Mouse (Mus musculus): ENCODE data around the gene Ptch1. TPM values are rescaled to one million over a fixed set of nuclear protein-coding genes. Genes with fewer than 3 reads are reported as not detected.

Gene Ptch1
- total and polyA plus RNA-seq, 3 experiments: 11.9 to 56.7 (median 40.8) TPM

DNA sequence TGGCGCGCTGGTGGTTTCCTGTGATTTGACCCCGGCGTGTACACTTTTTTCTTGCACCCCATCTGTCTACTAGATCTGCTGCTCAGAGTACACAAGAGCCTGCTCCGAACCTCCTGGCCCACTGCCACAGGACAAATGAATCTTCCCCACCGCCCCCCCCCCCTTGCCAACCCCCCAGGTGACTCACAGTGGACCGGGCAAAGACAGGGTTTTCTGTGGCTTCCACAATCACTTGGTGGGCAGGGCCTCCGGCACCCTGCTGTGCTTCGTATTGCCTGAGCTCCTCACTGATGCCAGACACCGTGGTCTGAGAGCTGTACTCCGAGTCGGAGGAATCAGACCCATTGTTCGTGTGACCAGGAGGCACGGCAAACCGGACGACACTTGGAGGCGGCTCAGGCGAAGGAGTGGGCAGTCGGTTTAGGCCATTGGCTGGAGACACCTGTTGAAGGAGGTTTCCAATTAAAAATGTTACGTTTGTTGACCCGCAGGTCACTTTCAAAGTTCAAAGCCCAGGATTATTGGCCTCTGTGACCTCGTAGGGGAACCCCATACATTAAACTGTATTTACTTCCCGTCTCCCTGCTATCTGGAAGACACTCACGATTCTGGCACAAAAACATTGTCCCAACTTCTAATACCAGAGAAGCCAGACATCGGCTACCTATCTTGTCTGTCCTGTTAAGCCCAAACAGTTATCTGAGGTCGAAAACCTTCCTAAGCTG is 59.9 kb downstream of the Ptch1 start:
- DNase-seq (ENCODE audit: low spot score) (no peak), ATAC-seq (ENCODE audit: extremely low read depth, insufficient number of reproducible peaks, low FRiP score, poor library complexity, severe bottlenecking) (no peak)
- H3K4me3 ChIP-seq (ENCODE audit: low read depth, low read length): no peak overlapping the region
- peaks cover 95% of the 10 kb centered on the region for H3K36me3 ChIP-seq (replicated peaks)
- TF ChIP-seq TAL1 (conservative IDR thresholded peaks at IDR 0.05; ENCODE audit: low read depth, low read length): no peak
- no peak for TF ChIP-seq GATA2 (IDR thresholded peaks at IDR 0.05; ENCODE audit: borderline replicate concordance, low read depth, low read length)
- 0 out of 2 replicates have a peak, but pooled peaks cover 3% of the 10 kb centered on the region for H3K4me1 ChIP-seq (ENCODE audit: insufficient read depth, low read depth, low read length)
- no peaks in the 10 kb centered on the region for H3K27me3 ChIP-seq (ENCODE audit: insufficient read depth, low read length)
- H3K9me3 ChIP-seq (replicated peaks): no peaks in the 10 kb centered on the region

DNA sequence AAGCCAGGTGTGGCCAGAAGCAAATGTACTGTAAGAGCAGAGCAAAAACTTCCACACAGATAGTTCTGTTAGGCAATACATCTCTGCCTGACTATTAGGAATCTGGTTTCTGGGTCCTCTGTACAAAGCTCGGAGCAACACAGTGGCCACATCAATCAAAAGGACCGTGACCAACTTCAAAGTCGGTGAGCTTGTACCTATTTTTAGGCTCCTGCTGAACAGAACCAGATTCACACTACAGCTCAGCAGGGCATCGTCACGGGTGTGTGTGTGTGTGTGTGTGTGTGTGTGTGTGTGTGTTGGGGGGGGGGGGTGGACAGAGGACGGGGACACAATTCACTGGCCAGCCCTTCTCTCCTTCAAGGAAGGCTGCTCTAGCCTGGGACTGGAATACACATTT is 61.0 kb downstream of the Ptch1 start:
- TF ChIP-seq TAL1 (conservative IDR thresholded peaks at IDR 0.05; ENCODE audit: low read depth, low read length): no peak
- no peak for TF ChIP-seq GATA1 (IDR thresholded peaks at IDR 0.05; ENCODE audit: borderline replicate concordance, low read length)
- no peak for TF ChIP-seq POLR2AphosphoS5 (IDR thresholded peaks at IDR 0.05; ENCODE audit: insufficient replicate concordance, low read depth, low read length)
- TF ChIP-seq GATA2 (IDR thresholded peaks at IDR 0.05; ENCODE audit: borderline replicate concordance, low read depth, low read length): no peak
- no peak for TF ChIP-seq CTCF (IDR thresholded peaks at IDR 0.05; ENCODE audit: low read depth, low read length)
- ATAC-seq (ENCODE audit: extremely low read depth, insufficient number of reproducible peaks, low FRiP score, poor library complexity, severe bottlenecking): no peak
- H3K36me3 ChIP-seq (replicated peaks): peaks cover 94% of the 10 kb centered on the region

DNA sequence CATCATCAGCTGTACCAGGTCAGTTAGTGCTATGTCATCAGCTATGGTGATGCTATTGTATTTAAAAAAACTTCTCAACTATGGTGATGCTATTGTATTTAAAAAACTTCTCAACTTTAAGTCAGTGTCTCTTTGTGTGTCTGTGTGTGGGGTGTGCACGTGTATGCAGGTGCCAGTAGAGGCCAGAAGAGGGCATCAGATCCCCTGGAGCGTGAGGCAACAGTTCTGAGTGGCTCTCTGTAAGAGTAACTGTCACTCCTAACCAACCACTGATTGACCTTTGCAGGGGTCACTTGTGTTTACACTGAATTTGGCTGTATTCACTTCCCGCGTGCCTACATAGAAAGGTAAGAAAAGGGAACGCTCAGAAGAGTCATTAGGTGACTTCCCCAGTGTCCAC is 65.6 kb downstream of the Ptch1 start:
- Histone ChIP-seq H3K4me3 (ENCODE audit: low read depth, low read length) (no peak overlapping the region), H3K27me3 (ENCODE audit: insufficient read depth, low read length) (0 out of 2 replicates have a peak, but pooled peaks cover 2% of the 10 kb centered on the region), H3K9me3 (replicated peaks) (no peaks in the 10 kb centered on the region), H3K36me3 (replicated peaks) (peaks cover 56% of the 10 kb centered on the region), H3K4me1 (ENCODE audit: insufficient read depth, low read depth, low read length) (0 out of 2 replicates have a peak, but pooled peaks cover 4% of the 10 kb centered on the region)
- DNase-seq (ENCODE audit: low spot score): no peak
- no peak for ATAC-seq (ENCODE audit: extremely low read depth, insufficient number of reproducible peaks, low FRiP score, poor library complexity, severe bottlenecking)
- TF ChIP-seq CTCF (IDR thresholded peaks at IDR 0.05; ENCODE audit: low read depth, low read length) (0 out of 2 replicates have a peak, but pooled peaks have one; percentile 6), POLR2AphosphoS5 (IDR thresholded peaks at IDR 0.05; ENCODE audit: insufficient replicate concordance, low read depth, low read length) (no peak), GATA1 (IDR thresholded peaks at IDR 0.05; ENCODE audit: borderline replicate concordance, low read length) (no peak)

More for the DNA sequence above, 61.0 kb downstream of the Ptch1 start:
- no peak for DNase-seq (ENCODE audit: low spot score)
- H3K4me1 ChIP-seq (ENCODE audit: insufficient read depth, low read depth, low read length): 0 out of 2 replicates have a peak, but pooled peaks cover 3% of the 10 kb centered on the region
- no peaks in the 10 kb centered on the region for H3K9me3 ChIP-seq (replicated peaks)
- no peaks in the 10 kb centered on the region for H3K27me3 ChIP-seq (ENCODE audit: insufficient read depth, low read length)
- H3K4me3 ChIP-seq (ENCODE audit: low read depth, low read length): no peak overlapping the region

DNA sequence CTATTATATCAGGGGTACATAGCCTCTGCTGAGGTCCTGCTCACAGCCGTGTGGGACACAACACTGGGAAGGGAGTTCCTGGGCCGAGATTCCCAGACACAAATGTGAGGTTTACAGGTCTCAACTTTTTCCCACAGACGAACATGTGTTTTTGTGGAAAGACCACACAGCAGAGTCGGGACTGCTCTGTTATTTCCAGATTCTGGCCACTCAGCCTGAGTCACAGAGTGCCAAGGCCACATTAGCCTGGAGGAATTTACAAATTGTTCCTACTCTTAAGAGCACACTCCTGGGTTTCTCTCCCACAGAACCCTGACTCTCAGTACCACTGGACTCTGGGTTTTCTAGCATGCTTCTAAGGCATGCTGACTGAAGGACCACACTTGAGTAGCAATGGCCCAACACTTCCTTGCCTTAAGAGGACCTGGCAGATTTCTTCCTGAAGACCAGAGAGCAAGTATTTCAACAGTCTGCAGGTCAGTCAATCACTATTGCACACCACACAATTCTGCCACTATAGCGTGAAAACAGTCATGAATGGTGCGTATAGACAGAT is 66.3 kb downstream of the Ptch1 start:
- Histone ChIP-seq H3K27me3 (ENCODE audit: insufficient read depth, low read length) (0 out of 2 replicates have a peak, but pooled peaks cover 2% of the 10 kb centered on the region), H3K4me1 (ENCODE audit: insufficient read depth, low read depth, low read length) (0 out of 2 replicates have a peak, but pooled peaks cover 4% of the 10 kb centered on the region), H3K9me3 (replicated peaks) (no peaks in the 10 kb centered on the region), H3K36me3 (replicated peaks) (peaks cover 48% of the 10 kb centered on the region), H3K4me3 (ENCODE audit: low read depth, low read length) (no peak overlapping the region)
- no peak for DNase-seq (ENCODE audit: low spot score)
- no peak; the same call in 1 of the 2 replicates for ATAC-seq (ENCODE audit: extremely low read depth, insufficient number of reproducible peaks, low FRiP score, poor library complexity, severe bottlenecking)
- TF ChIP-seq TAL1 (conservative IDR thresholded peaks at IDR 0.05; ENCODE audit: low read depth, low read length) (no peak), CTCF (IDR thresholded peaks at IDR 0.05; ENCODE audit: low read depth, low read length) (no peak), GATA2 (IDR thresholded peaks at IDR 0.05; ENCODE audit: borderline replicate concordance, low read depth, low read length) (no peak), GATA1 (IDR thresholded peaks at IDR 0.05; ENCODE audit: borderline replicate concordance, low read length) (no peak), POLR2AphosphoS5 (IDR thresholded peaks at IDR 0.05; ENCODE audit: insufficient replicate concordance, low read depth, low read length) (no peak)

DNA sequence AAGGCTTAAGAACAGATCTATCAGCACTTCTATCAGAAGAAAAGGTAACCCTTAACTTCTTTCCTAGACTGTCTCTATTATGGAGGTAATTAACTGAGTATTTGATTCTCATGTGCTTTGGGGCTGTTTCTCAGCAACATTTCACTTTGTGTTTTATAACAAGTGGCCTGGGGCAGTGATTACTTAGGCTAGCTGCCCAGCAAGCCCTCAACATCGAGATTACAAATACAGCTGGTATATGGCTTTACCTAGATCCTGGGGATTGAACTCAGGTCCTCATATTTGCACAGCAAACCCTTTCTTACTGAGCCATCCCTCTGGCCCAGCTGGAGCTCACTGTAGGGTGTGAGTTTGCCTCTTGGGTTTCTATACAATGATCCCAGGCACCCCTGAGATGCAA is 67.0 kb downstream of the Ptch1 start:
- Histone ChIP-seq H3K4me3 (ENCODE audit: low read depth, low read length) (no peak overlapping the region), H3K9me3 (replicated peaks) (no peaks in the 10 kb centered on the region), H3K27me3 (ENCODE audit: insufficient read depth, low read length) (0 out of 2 replicates have a peak, but pooled peaks cover 2% of the 10 kb centered on the region), H3K36me3 (replicated peaks) (peaks cover 41% of the 10 kb centered on the region), H3K4me1 (ENCODE audit: insufficient read depth, low read depth, low read length) (0 out of 2 replicates have a peak, but pooled peaks cover 3% of the 10 kb centered on the region)
- TF ChIP-seq GATA1 (IDR thresholded peaks at IDR 0.05; ENCODE audit: borderline replicate concordance, low read length): no peak
- no peak for TF ChIP-seq TAL1 (conservative IDR thresholded peaks at IDR 0.05; ENCODE audit: low read depth, low read length)
- TF ChIP-seq CTCF (IDR thresholded peaks at IDR 0.05; ENCODE audit: low read depth, low read length): no peak
- TF ChIP-seq GATA2 (IDR thresholded peaks at IDR 0.05; ENCODE audit: borderline replicate concordance, low read depth, low read length): no peak
- no peak for TF ChIP-seq POLR2AphosphoS5 (IDR thresholded peaks at IDR 0.05; ENCODE audit: insufficient replicate concordance, low read depth, low read length)
- DNase-seq (ENCODE audit: low spot score): no peak
- no peak for ATAC-seq (ENCODE audit: extremely low read depth, insufficient number of reproducible peaks, low FRiP score, poor library complexity, severe bottlenecking)

DNA sequence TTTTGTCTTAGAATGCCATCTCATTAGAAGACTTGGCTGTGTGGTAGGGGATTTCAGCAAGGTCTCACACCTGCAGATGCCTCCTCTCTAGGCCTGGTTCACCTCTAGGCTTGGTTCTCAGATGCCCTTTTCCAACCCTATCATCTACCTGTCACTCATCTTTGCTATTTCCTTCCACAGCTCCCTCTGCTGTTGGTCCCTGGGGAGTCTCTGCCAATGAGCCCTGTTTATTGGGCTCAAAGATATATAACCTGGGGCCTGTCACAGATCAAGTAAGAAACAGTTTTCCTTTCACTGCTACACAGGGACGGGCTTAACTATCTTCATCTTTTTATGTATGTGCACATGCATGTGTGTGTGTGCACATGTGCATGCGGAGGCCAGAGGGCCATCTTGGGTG is 71.0 kb downstream of the Ptch1 start:
- TF ChIP-seq GATA2 (IDR thresholded peaks at IDR 0.05; ENCODE audit: borderline replicate concordance, low read depth, low read length) (no peak), CTCF (IDR thresholded peaks at IDR 0.05; ENCODE audit: low read depth, low read length) (no peak), POLR2AphosphoS5 (IDR thresholded peaks at IDR 0.05; ENCODE audit: insufficient replicate concordance, low read depth, low read length) (no peak), GATA1 (IDR thresholded peaks at IDR 0.05; ENCODE audit: borderline replicate concordance, low read length) (no peak), TAL1 (conservative IDR thresholded peaks at IDR 0.05; ENCODE audit: low read depth, low read length) (no peak)
- no peak for DNase-seq (ENCODE audit: low spot score)
- ATAC-seq (ENCODE audit: extremely low read depth, insufficient number of reproducible peaks, low FRiP score, poor library complexity, severe bottlenecking): no peak
- Histone ChIP-seq H3K27me3 (ENCODE audit: insufficient read depth, low read length) (peaks cover 5% of the 10 kb centered on the region; the same call in 1 of the 2 replicates), H3K4me3 (ENCODE audit: low read depth, low read length) (no peak overlapping the region), H3K9me3 (replicated peaks) (no peaks in the 10 kb centered on the region), H3K36me3 (replicated peaks) (peaks cover 6% of the 10 kb centered on the region), H3K4me1 (ENCODE audit: insufficient read depth, low read depth, low read length) (0 out of 2 replicates have a peak, but pooled peaks cover 2% of the 10 kb centered on the region)

All from G1E (cell line).